Mouse (Mus musculus): ENCODE results near the gene Pnpla6. TPM values are rescaled to one million over a fixed set of nuclear protein-coding genes. Genes with fewer than 3 reads are reported as not detected.

Pnpla6 gene
- polyA plus RNA-seq, 1 experiment: 17.8 TPM

DNA sequence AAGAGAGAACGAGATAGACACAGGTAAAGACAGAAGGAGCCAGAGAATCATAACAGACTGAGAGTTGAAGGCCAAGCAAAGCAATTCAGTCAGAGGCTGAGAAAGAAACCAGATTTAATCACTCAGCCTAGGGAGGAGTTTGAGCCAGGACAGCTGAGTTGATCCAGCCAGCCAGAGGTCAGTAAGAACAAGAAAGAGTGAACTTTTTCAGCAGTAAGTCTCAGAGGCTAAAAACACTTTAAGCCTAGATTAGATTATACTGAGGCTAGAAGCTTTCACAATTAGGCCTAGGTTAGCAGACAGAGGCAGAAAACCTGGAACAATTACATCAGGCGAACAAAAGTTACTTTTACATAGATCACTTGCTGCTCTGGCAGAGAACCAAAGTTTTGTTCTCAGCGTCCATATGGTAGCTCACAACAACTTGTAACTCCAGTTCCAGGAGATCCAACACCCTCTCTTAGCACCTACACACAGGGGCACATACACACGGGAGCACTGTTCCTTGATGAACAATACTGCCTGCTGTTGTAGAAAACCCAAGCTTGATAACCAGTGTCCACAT, 34.9 kb upstream of the Pnpla6 start:
- Histone ChIP-seq H3K4me1 (ENCODE audit: control insufficient read depth, insufficient read depth, low read length) (peaks cover 12% of the 10 kb centered on the region), H3K27me3 (ENCODE audit: control insufficient read depth, insufficient read depth, low read length) (no peaks in the 10 kb centered on the region), H3K27ac (ENCODE audit: control insufficient read depth, insufficient read depth, low read depth, low read length) (no peak overlapping the region), H3K4me3 (ENCODE audit: control insufficient read depth, low read depth, low read length) (no peak overlapping the region), H3K36me3 (ENCODE audit: control insufficient read depth, insufficient read depth, low read length) (no peaks in the 10 kb centered on the region)
- no peak for TF ChIP-seq CTCF (IDR thresholded peaks at IDR 0.05; ENCODE audit: control insufficient read depth, insufficient read depth, insufficient replicate concordance, low read depth, low read length)
- no peak for TF ChIP-seq POLR2A (IDR thresholded peaks at IDR 0.05; ENCODE audit: control insufficient read depth, low read depth, low read length)

DNA sequence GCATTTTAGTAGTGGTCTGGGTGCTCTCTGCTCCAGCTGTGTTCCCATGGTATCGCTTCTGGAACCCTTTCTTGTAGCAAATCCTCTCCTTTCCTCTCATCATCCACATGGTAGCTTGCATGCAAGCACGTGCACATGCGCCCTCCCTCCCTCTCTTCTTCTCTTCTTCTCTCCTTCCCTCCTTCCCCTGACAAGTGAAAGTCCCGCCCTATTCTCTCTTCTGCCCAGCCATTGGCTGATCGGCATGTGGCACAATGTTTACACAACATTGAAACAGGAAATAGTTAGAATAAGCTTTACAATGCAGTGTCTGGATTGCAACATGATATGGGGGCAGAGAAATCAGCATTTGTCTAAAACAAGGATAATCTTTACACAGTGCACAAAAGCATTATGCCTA, 33.6 kb upstream of the Pnpla6 start:
- no peaks in the 10 kb centered on the region for H3K27me3 ChIP-seq (ENCODE audit: control insufficient read depth, insufficient read depth, low read length)
- no peak overlapping the region for H3K4me3 ChIP-seq (ENCODE audit: control insufficient read depth, low read depth, low read length)
- no peaks in the 10 kb centered on the region for H3K36me3 ChIP-seq (ENCODE audit: control insufficient read depth, insufficient read depth, low read length)
- peaks cover 8% of the 10 kb centered on the region for H3K4me1 ChIP-seq (ENCODE audit: control insufficient read depth, insufficient read depth, low read length)
- TF ChIP-seq POLR2A (IDR thresholded peaks at IDR 0.05; ENCODE audit: control insufficient read depth, low read depth, low read length) (no peak), CTCF (IDR thresholded peaks at IDR 0.05; ENCODE audit: control insufficient read depth, insufficient read depth, insufficient replicate concordance, low read depth, low read length) (no peak)
- H3K27ac ChIP-seq (ENCODE audit: control insufficient read depth, insufficient read depth, low read depth, low read length): no peak overlapping the region

DNA sequence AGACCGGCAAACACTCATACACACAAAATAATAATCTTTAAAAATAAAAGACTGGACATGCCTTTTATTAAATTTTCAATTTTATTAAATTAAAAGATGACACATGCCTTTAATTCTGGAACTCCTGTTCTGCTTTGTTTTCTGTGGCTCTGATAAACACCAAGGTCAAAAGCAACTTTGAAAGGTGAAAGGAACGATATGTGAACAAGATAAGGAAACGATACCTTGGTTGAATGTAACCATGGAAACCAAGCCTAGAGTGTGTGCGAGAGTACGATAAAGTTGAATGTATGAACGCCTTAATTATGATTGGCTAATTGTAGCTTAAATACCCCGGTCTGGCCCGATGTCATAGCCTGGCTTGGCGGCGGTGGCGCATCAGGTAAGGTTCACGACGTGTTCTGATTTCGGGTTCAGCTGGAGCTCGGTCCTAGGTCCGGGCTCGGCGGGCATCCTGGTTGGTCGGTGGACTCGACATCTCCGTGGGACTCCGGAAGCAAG, 32.9 kb upstream of the Pnpla6 start:
- H3K36me3 ChIP-seq (ENCODE audit: control insufficient read depth, insufficient read depth, low read length): no peaks in the 10 kb centered on the region
- H3K4me3 ChIP-seq (ENCODE audit: control insufficient read depth, low read depth, low read length): peak overlapping the region; percentile 76
- no peaks in the 10 kb centered on the region for H3K27me3 ChIP-seq (ENCODE audit: control insufficient read depth, insufficient read depth, low read length)
- H3K27ac ChIP-seq (ENCODE audit: control insufficient read depth, insufficient read depth, low read depth, low read length): no peak overlapping the region
- peaks cover 8% of the 10 kb centered on the region for H3K4me1 ChIP-seq (ENCODE audit: control insufficient read depth, insufficient read depth, low read length)
- TF ChIP-seq POLR2A (IDR thresholded peaks at IDR 0.05; ENCODE audit: control insufficient read depth, low read depth, low read length) (no peak), CTCF (IDR thresholded peaks at IDR 0.05; ENCODE audit: control insufficient read depth, insufficient read depth, insufficient replicate concordance, low read depth, low read length) (no peak)

DNA sequence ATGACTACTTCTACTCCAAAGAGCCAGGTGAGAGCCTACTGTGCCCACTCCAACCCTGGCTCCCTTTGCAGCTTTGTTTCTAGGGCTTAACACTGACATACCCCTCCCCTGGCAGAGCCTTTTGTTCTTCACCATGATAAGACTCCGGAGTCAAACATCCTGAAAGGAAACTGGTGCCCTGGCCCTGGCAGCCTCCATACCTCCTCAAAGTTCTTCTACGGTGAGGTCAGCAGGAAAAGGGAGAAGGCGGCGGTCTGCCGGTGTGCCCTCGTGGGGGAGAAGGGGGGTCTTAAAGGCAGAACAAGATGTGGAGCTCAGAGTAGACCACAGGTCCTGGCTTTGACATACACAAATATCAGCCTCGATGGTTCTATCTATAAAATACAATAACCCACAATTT, 31.6 kb upstream of the Pnpla6 start:
- no peak for TF ChIP-seq CTCF (IDR thresholded peaks at IDR 0.05; ENCODE audit: control insufficient read depth, insufficient read depth, insufficient replicate concordance, low read depth, low read length)
- no peak for TF ChIP-seq POLR2A (IDR thresholded peaks at IDR 0.05; ENCODE audit: control insufficient read depth, low read depth, low read length)
- Histone ChIP-seq H3K4me3 (ENCODE audit: control insufficient read depth, low read depth, low read length) (no peak overlapping the region), H3K4me1 (ENCODE audit: control insufficient read depth, insufficient read depth, low read length) (peaks cover 8% of the 10 kb centered on the region), H3K27me3 (ENCODE audit: control insufficient read depth, insufficient read depth, low read length) (no peaks in the 10 kb centered on the region), H3K27ac (ENCODE audit: control insufficient read depth, insufficient read depth, low read depth, low read length) (no peak overlapping the region), H3K36me3 (ENCODE audit: control insufficient read depth, insufficient read depth, low read length) (no peaks in the 10 kb centered on the region)

DNA sequence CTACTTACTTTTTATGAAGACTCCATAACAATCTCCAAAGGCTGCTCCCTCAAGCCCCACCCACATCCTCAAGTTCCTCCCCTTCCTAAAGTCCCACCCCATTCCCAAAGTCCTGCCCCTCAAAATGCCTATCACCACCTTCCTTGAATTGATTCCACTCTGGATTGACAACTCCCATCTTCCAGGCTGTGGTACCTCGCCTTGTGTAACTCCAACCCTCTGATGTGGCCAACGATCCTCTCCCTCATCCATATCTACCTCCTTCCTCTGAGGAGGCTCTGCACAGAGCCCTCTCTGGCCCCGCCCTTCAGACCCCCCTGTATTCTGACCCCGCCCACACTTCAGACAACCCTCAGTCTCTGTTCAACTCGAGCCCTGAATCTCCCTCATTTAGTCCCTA, 30.0 kb upstream of the Pnpla6 start:
- no peak overlapping the region for H3K27ac ChIP-seq (ENCODE audit: control insufficient read depth, insufficient read depth, low read depth, low read length)

DNA sequence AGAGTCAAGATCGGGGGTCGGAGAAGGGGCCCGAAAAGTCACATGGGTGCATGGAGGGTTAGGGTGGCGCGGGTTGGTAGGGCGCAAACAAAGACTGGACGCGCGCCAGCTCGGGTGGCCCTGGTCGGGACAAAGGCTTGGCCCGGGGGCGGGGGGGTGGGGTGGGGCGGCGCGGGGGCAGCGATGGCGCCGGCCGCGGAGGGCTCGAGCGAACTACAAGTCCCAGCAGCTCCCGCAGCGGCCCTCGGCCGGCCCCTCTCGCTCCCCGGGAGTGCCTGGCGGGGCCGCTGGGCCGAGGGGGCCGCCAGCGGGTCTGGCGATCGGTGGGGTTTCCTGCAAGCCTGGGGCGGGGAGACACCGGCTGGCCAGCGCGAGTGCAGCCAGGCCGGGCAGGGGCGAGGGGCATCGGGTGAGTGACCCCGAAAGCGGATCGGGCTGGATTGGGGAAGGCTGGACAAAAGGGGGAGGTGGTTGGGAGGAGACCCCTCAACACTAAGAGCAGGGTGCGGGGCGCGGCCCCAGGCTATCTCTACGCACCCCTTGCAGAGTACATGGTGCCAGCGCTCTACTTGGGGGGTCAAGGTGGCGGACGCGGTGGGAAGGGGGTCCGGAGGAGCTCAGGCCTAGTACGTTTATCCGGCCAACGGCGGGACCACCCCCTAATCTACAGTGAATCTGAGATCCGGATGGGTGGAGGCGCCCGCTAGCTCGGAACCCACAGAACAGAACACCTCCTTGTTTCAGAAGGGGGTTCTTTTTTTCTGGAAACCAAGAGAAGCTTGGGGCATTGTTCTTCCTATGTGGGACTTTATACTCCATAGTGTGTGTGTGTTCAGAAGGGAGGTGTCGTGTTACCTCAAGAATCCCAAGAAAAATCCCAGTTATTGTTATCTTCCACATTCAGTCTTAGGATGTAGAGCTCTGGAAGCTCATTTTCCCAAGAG, 22.0 kb upstream of the Pnpla6 start, which contains the start of gene Zfp358:
TSS of gene Zfp358 (plus strand) at position 238 of the 944 bp plus-strand sequence.
- Histone ChIP-seq H3K27ac (ENCODE audit: control insufficient read depth, insufficient read depth, low read depth, low read length) (peak within 1 kb of the TSS; percentile 54; the same call in 1 of the 2 replicates), H3K4me1 (ENCODE audit: control insufficient read depth, insufficient read depth, low read length) (peaks cover 11% of the 10 kb centered on the region), H3K4me3 (ENCODE audit: control insufficient read depth, low read depth, low read length) (peak within 1 kb of the TSS; percentile 87), H3K36me3 (ENCODE audit: control insufficient read depth, insufficient read depth, low read length) (no peaks in the 10 kb centered on the region), H3K27me3 (ENCODE audit: control insufficient read depth, insufficient read depth, low read length) (no peaks in the 10 kb centered on the region)
- no peak for TF ChIP-seq CTCF (IDR thresholded peaks at IDR 0.05; ENCODE audit: control insufficient read depth, insufficient read depth, insufficient replicate concordance, low read depth, low read length)

More for the DNA sequence above, 30.0 kb upstream of the Pnpla6 start:
- peaks cover 8% of the 10 kb centered on the region for H3K4me1 ChIP-seq (ENCODE audit: control insufficient read depth, insufficient read depth, low read length)
- TF ChIP-seq POLR2A (IDR thresholded peaks at IDR 0.05; ENCODE audit: control insufficient read depth, low read depth, low read length): no peak
- TF ChIP-seq CTCF (IDR thresholded peaks at IDR 0.05; ENCODE audit: control insufficient read depth, insufficient read depth, insufficient replicate concordance, low read depth, low read length): no peak
- H3K4me3 ChIP-seq (ENCODE audit: control insufficient read depth, low read depth, low read length): no peak overlapping the region
- no peaks in the 10 kb centered on the region for H3K36me3 ChIP-seq (ENCODE audit: control insufficient read depth, insufficient read depth, low read length)
- H3K27me3 ChIP-seq (ENCODE audit: control insufficient read depth, insufficient read depth, low read length): no peaks in the 10 kb centered on the region

DNA sequence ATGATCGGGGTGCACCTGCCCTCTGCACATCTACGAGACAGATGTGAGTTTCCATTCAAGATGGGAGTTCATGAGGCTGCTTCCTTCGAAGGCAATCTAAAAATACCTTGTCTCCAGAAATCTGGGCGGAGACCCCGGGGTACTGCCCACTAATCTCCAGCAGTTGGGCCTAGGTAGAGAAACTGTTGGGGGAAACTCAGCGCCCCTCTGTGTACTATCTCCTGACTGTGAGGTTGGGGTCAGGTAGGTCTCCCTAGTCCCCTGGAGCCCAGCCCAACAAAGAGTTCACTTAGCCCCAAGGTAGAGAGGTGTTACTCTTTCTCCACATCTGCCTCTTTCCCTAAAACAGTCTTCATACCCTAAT, 21.4 kb upstream of the Pnpla6 start:
- TF ChIP-seq POLR2A (IDR thresholded peaks at IDR 0.05; ENCODE audit: control insufficient read depth, low read depth, low read length): no peak
- TF ChIP-seq CTCF (IDR thresholded peaks at IDR 0.05; ENCODE audit: control insufficient read depth, insufficient read depth, insufficient replicate concordance, low read depth, low read length): no peak
- Histone ChIP-seq H3K27me3 (ENCODE audit: control insufficient read depth, insufficient read depth, low read length) (no peaks in the 10 kb centered on the region), H3K27ac (ENCODE audit: control insufficient read depth, insufficient read depth, low read depth, low read length) (no peak overlapping the region), H3K36me3 (ENCODE audit: control insufficient read depth, insufficient read depth, low read length) (no peaks in the 10 kb centered on the region), H3K4me3 (ENCODE audit: control insufficient read depth, low read depth, low read length) (no peak overlapping the region), H3K4me1 (ENCODE audit: control insufficient read depth, insufficient read depth, low read length) (peaks cover 11% of the 10 kb centered on the region)
